Mouse (Mus musculus) embryonic stem cell, embryonic (primary cell): ENCODE data around the gene Spata33.

Source experiments
- CTCF ChIA-PET, 4 experiments: fragments of 300-600 bp in 2 of 4; fragments of 350-600 bp in 2 of 4; sonication (Branson Sonifier 250); formaldehyde crosslinking; loops; one replicate each; lab custom pipeline; 2022; ENCODE audit warnings: inconsistent platforms in 2 of 4; lab: Charles Lee
- POLR2A ChIA-PET, 4 experiments: fragments of 300-600 bp in 2 of 4; fragments of 350-600 bp in 2 of 4; sonication (Branson Sonifier 250); formaldehyde crosslinking; loops; one replicate each; lab custom pipeline; 2022; ENCODE audit warnings: antibody characterized with exemption in 4 of 4, inconsistent platforms in 1 of 4; lab: Charles Lee

Gene Spata33

GRCm38 (mm10) chr8:123243053-123243452 lies 30.4 kb downstream of the Spata33 start:
- CTCF ChIA-PET, result interaction anchor here in 2 of 4 experiments (0.6 to 1.1 kb wide), 4 partner anchors 9 to 143 kb away, joined by 3 to 4 read pairs (median 4); no protein-coding TSS in a partner anchor
- POLR2A ChIA-PET, result interaction anchor here in 2 of 4 experiments (0.6 to 6.7 kb wide), 5 partner anchors 9 to 213 kb away, joined by 3 to 53 read pairs (median 4); partner anchors contain the start of genes Spata2l (in 1 of the 2), Vps9d1 (in 1 of the 2) and Zfp276 (in 1 of the 2)

- CTCF ChIA-PET, result no interaction called here
- POLR2A ChIA-PET, result interaction anchor here (0.6 to 6.7 kb wide), 7 partner anchors 8 to 1457 kb away, joined by 3 to 53 read pairs (median 4); partner anchors contain the start of genes Spata2l (in 2 of the 4), Vps9d1 (in 1 of the 4) and Zfp276 (in 1 of the 4)
Measured at GRCm38 (mm10) chr8:123244382-123244781, 31.8 kb downstream of the Spata33 start.

- CTCF ChIA-PET, result interaction anchor here in 3 of 4 experiments (0.6 to 1.9 kb wide), 5 partner anchors 12 to 162 kb away, joined by 3 to 7 read pairs (median 4); partner anchors contain the start of gene Mc1r (in 1 of the 3)
- POLR2A ChIA-PET, result interaction anchor here in 3 of 4 experiments (0.6 to 6.7 kb wide), 19 partner anchors 8 to 203 kb away, joined by 3 to 53 read pairs (median 4); partner anchors contain the start of genes Spata2l (in 3 of the 3), Cdk10 (in 2 of the 3), Chmp1a (in 2 of the 3) and Spata33 (in 2 of the 3)
Measured at GRCm38 (mm10) chr8:123245543-123245942, 32.9 kb downstream of the Spata33 start.

- CTCF ChIA-PET, result interaction anchor here in 2 of 4 experiments (1.1 to 1.3 kb wide), 2 partner anchors 14 to 42 kb away, joined by 3 read pairs; no protein-coding TSS in a partner anchor
Measured at GRCm38 (mm10) chr8:123247748-123248147, 35.1 kb downstream of the Spata33 start.

GRCm38 (mm10) chr8:123248596-123248995 lies 36.0 kb downstream of the Spata33 start:
- CTCF ChIA-PET, result interaction anchor here in 2 of 4 experiments (1.1 to 1.3 kb wide), 2 partner anchors 15 to 42 kb away, joined by 3 read pairs; no protein-coding TSS in a partner anchor
- POLR2A ChIA-PET, result interaction anchor here in 1 of 4 experiments (1.1 to 6.7 kb wide), 2 partner anchors 15 to 23 kb away, joined by 4 to 53 read pairs; partner anchors contain the start of gene Spata2l

More at GRCm38 (mm10) chr8:123247748-123248147, 35.1 kb downstream of the Spata33 start:
- POLR2A ChIA-PET, result interaction anchor here in 1 of 4 experiments (1.3 to 6.7 kb wide), 5 partner anchors 10 to 36 kb away, joined by 3 to 53 read pairs (median 5); partner anchors contain the start of genes Chmp1a, Spata2l and Spata33

- ChIA-PET CTCF (no interaction called here), POLR2A (interaction anchor here in 2 of 4 experiments (1.2 to 1.5 kb wide), 3 partner anchors 13 to 29 kb away, joined by 3 read pairs; no protein-coding TSS in a partner anchor)
Measured at GRCm38 (mm10) chr8:123250940-123251339, 38.3 kb downstream of the Spata33 start.

GRCm38 (mm10) chr8:123252925-123253324 lies 40.3 kb downstream of the Spata33 start:
- CTCF ChIA-PET, result interaction anchor here in 2 of 4 experiments (0.5 to 0.6 kb wide), 2 partner anchors 70 kb away, joined by 3 to 19 read pairs; no protein-coding TSS in a partner anchor
- POLR2A ChIA-PET, result interaction anchor here in 2 of 4 experiments (0.7 to 5.9 kb wide), 13 partner anchors 8 to 207 kb away, joined by 3 to 46 read pairs (median 5); partner anchors contain the start of genes Spata2l (in 2 of the 2), Cdk10 (in 1 of the 2), Chmp1a (in 1 of the 2) and Spata33 (in 1 of the 2)

- ChIA-PET POLR2A (interaction anchor here (0.6 to 5.9 kb wide), 27 partner anchors 9 to 208 kb away, joined by 3 to 46 read pairs (median 4); partner anchors contain the start of genes Spata2l (in 4 of the 4), Cdk10 (in 1 of the 4), Chmp1a (in 1 of the 4) and Spata33 (in 1 of the 4)), CTCF (interaction anchor here in 3 of 4 experiments (0.5 to 1.4 kb wide), 9 partner anchors 18 to 189 kb away, joined by 3 to 19 read pairs (median 3); partner anchors contain the start of gene Mc1r (in 1 of the 3))
Measured at GRCm38 (mm10) chr8:123253451-123254098, 40.9 kb downstream of the Spata33 start.

GRCm38 (mm10) chr8:123254099-123254885 lies 41.7 kb downstream of the Spata33 start, which contains the start of the genes Zfp276 and Vps9d1:
Gene Zfp276 (plus strand): TSS chr8:123254195.
Gene Vps9d1 (minus strand): TSS chr8:123254348.
- ChIA-PET CTCF (interaction anchor here (0.5 to 1.5 kb wide), 11 partner anchors 17 to 273 kb away, joined by 3 to 10 read pairs (median 3); partner anchors contain the start of gene Mc1r (in 1 of the 4)), POLR2A (interaction anchor here (0.6 to 5.9 kb wide), 33 partner anchors 8 to 962 kb away, joined by 3 to 46 read pairs (median 4); partner anchors contain the start of genes Spata2l (in 4 of the 4), Chmp1a (in 2 of the 4), Spata33 (in 2 of the 4) and Cdk10 (in 1 of the 4))

- ChIA-PET CTCF (interaction anchor here in 3 of 4 experiments (0.6 to 1.7 kb wide), 5 partner anchors 21 to 1356 kb away, joined by 3 to 5 read pairs (median 5); no protein-coding TSS in a partner anchor), POLR2A (interaction anchor here in 3 of 4 experiments (0.6 to 5.9 kb wide), 24 partner anchors 8 to 962 kb away, joined by 3 to 46 read pairs (median 4); partner anchors contain the start of genes Chmp1a (in 2 of the 3), Spata2l (in 2 of the 3), Spata33 (in 2 of the 3) and Cdk10 (in 1 of the 3))
Measured at GRCm38 (mm10) chr8:123255170-123255569, 42.5 kb downstream of the Spata33 start.

GRCm38 (mm10) chr8:123257114-123257513 lies 44.5 kb downstream of the Spata33 start:
- ChIA-PET CTCF (interaction anchor here in 1 of 4 experiments (0.6 to 0.8 kb wide), 2 partner anchors 33 to 172 kb away, joined by 3 read pairs; no protein-coding TSS in a partner anchor), POLR2A (interaction anchor here in 2 of 4 experiments (0.7 to 5.9 kb wide), 5 partner anchors 8 to 33 kb away, joined by 3 to 44 read pairs (median 3); partner anchors contain the start of genes Cdk10 (in 1 of the 2) and Spata2l (in 1 of the 2))

GRCm38 (mm10) chr8:123257593-123257992 lies 45.0 kb downstream of the Spata33 start:
- CTCF ChIA-PET, result interaction anchor here in 1 of 4 experiments (0.6 to 0.8 kb wide), 2 partner anchors 32 to 172 kb away, joined by 3 read pairs; no protein-coding TSS in a partner anchor
- POLR2A ChIA-PET, result interaction anchor here in 2 of 4 experiments (0.7 to 5.9 kb wide), 5 partner anchors 8 to 25 kb away, joined by 3 to 44 read pairs (median 4); partner anchors contain the start of gene Spata2l (in 1 of the 2)

- ChIA-PET CTCF (interaction anchor here in 2 of 4 experiments (0.5 to 1.6 kb wide), 2 partner anchors 22 to 47 kb away, joined by 4 to 5 read pairs; no protein-coding TSS in a partner anchor), POLR2A (interaction anchor here in 2 of 4 experiments (1.2 to 3.2 kb wide), 6 partner anchors 7 to 34 kb away, joined by 3 to 11 read pairs (median 4); partner anchors contain the start of genes Vps9d1 (in 2 of the 2), Zfp276 (in 2 of the 2) and Spata2l (in 1 of the 2))
Measured at GRCm38 (mm10) chr8:123267926-123268656, 55.5 kb downstream of the Spata33 start.

- CTCF ChIA-PET, result interaction anchor here (0.6 to 2.4 kb wide), 10 partner anchors 17 to 164 kb away, joined by 3 to 12 read pairs (median 3); partner anchors contain the start of genes Mc1r (in 1 of the 4), Vps9d1 (in 1 of the 4) and Zfp276 (in 1 of the 4)
- POLR2A ChIA-PET, result interaction anchor here in 3 of 4 experiments (0.7 to 3.1 kb wide), 20 partner anchors 10 to 163 kb away, joined by 3 to 16 read pairs (median 3); partner anchors contain the start of genes Vps9d1 (in 2 of the 3), Zfp276 (in 2 of the 3), Chmp1a (in 1 of the 3) and Cpne7 (in 1 of the 3)
Measured at GRCm38 (mm10) chr8:123271147-123271546, 58.5 kb downstream of the Spata33 start.
